ENCODE assay signal across 9 mouse cellular contexts in genomic region chr7:38224577-38225369, GRCm38 (mm10). TPM values are rescaled to one million over a fixed set of nuclear protein-coding genes. Genes with fewer than 3 reads are reported as not detected.
DNase-seq lines count a peak whose midpoint lies in the region; ATAC-seq lines count a peak whose summit lies in the region.
"Had no signal": no experiment of that assay in that cellular context is flagged by ENCODE, and none has a peak within 500 bp of the region (broad histone marks: within the 10 kb centered on the region; RNA-seq: fewer than 3 reads in every experiment).

No protein-coding gene starts in this region.

- no peaks in the 10 kb centered on the region for H3K36me3 ChIP-seq in midbrain, embryonic 11.5 days (ENCODE audit: control insufficient read depth, insufficient read depth, low read length)
- H3K36me3 ChIP-seq: forebrain, embryonic 12.5 days had no signal

- no peak overlapping the region for H3K4me3 ChIP-seq in midbrain, embryonic 11.5 days (ENCODE audit: low read depth, low read length)
- H3K4me3 ChIP-seq: forebrain, embryonic 12.5 days had no signal

- intact Hi-C loops in heart, postnatal 14 days (cut with DNase I) = no loop called here

- no peak overlapping the region for H3K4me2 ChIP-seq in midbrain, embryonic 11.5 days
- H3K4me2 ChIP-seq: forebrain, embryonic 12.5 days had no signal

- H3K9ac ChIP-seq in midbrain, embryonic 11.5 days (ENCODE audit: low read length) = no peak overlapping the region
- H3K9ac ChIP-seq: forebrain, embryonic 12.5 days had no signal

- H3K27me3 ChIP-seq in midbrain, embryonic 11.5 days (ENCODE audit: control insufficient read depth, insufficient read depth, low read length) = no peaks in the 10 kb centered on the region

- H3K9me3 ChIP-seq in midbrain, embryonic 11.5 days (ENCODE audit: control insufficient read depth, low read length) = no peaks in the 10 kb centered on the region
- H3K9me3 ChIP-seq: forebrain, embryonic 12.5 days had no signal

- 87% methylated on average over 13 of the region's 13 CpGs for WGBS in midbrain, embryonic 11.5 days

- H3K27ac ChIP-seq in midbrain, embryonic 11.5 days (ENCODE audit: low read depth, low read length) = no peak overlapping the region
- H3K27ac ChIP-seq: forebrain, embryonic 12.5 days had no signal

- DNase-seq in adrenal gland, adult (ENCODE audit: inconsistent age in 2 of 2, low spot score in 1 of 2) = peak; percentile 48 to 80
- DNase-seq in adrenal gland, postnatal 4 days (ENCODE audit: low spot score in 2 of 2) = no peak
- DNase-seq in 3134 (ENCODE audit: extremely low read depth, insufficient read length, low spot score) = peak; percentile 30
- peak; percentile 94 for DNase-seq in cerebellum, adult 9-11 months
- DNase-seq in heart, postnatal 14 days = peak; percentile 43 to 62
- DNase-seq in spleen, postnatal 4 days (ENCODE audit: low spot score in 2 of 2) = no peak
- no peak for DNase-seq in Muller cell, postnatal 12 days (ENCODE audit: inconsistent ontology term)
- no peak for DNase-seq in midbrain, embryonic 11.5 days (ENCODE audit: low spot score, missing footprints)

- ATAC-seq in midbrain, embryonic 11.5 days (ENCODE audit: low FRiP score) = no peak

- no peaks in the 10 kb centered on the region; the same call in 1 of the 2 replicates for H3K4me1 ChIP-seq in midbrain, embryonic 11.5 days (ENCODE audit: control insufficient read depth, insufficient read depth, low read length)

RNA-seq across cellular contexts. Expression of gene Plekhf1, which starts 3.0 kb away (rescaled TPM):
- 1 to 10 TPM; 2.7 to 3.0 TPM for total RNA-seq in adrenal gland, postnatal 4 days (2021)
- 10 to 100 TPM; 13.9 to 16.0 TPM for total RNA-seq in heart, postnatal 14 days (2021)
- 1.4 and 1.5 TPM in 2 replicates for polyA plus RNA-seq in midbrain, embryonic 11.5 days (2014; fragmentation: Nextera tagmentation; extraction: Ambion mirVana)

RNA-seq across cellular contexts. Expression of gene 1600014C10Rik, which starts 41.8 kb away (rescaled TPM):
- 10 to 100 TPM; 22.0 to 36.5 TPM for total RNA-seq in adrenal gland, postnatal 4 days (2021)
- total RNA-seq in heart, postnatal 14 days (2021) = 10 to 100 TPM; 26.0 to 27.3 TPM
- 17.0 and 17.2 TPM in 2 replicates for polyA plus RNA-seq in midbrain, embryonic 11.5 days (2014; fragmentation: Nextera tagmentation; extraction: Ambion mirVana)

RNA-seq across cellular contexts. Expression of gene Pop4, which starts 46.5 kb away (rescaled TPM):
- total RNA-seq in adrenal gland, postnatal 4 days (2021) = 10 to 100 TPM; 58.8 to 62.7 TPM
- total RNA-seq in heart, postnatal 14 days (2021) = 10 to 100 TPM; 12.5 to 12.9 TPM
- 115 and 119 TPM in 2 replicates for polyA plus RNA-seq in midbrain, embryonic 11.5 days (2014; fragmentation: Nextera tagmentation; extraction: Ambion mirVana)

Comparison
In these comparisons a context has a peak if more than half of its experiments do, and no peak if none do; other contexts are left out.
1. DNase-seq: peak in adrenal gland, adult (2 of 2), 3134 (single experiment), cerebellum, adult 9-11 months (single experiment) and heart, postnatal 14 days (2 of 2); none in adrenal gland, postnatal 4 days (0 of 2), spleen, postnatal 4 days (0 of 2), Muller cell, postnatal 12 days (single experiment) and midbrain, embryonic 11.5 days (single experiment).
2. RNA of gene Pop4, which starts 46.5 kb away (total RNA-seq): 58.8 to 62.7 TPM in adrenal gland, postnatal 4 days; 12.5 to 12.9 TPM in heart, postnatal 14 days; every median in the first group is over 4 times any median in the second.